Mouse (Mus musculus): ENCODE results near the gene Nsun2. TPM values are rescaled to one million over a fixed set of nuclear protein-coding genes. Genes with fewer than 3 reads are reported as not detected.
A peak's percentile ranks its signal among the peaks of the same experiment; 100 is the strongest.

Gene Nsun2
- polyA plus RNA-seq, 1 experiment from 2014 or later: 73.5 TPM

DNA sequence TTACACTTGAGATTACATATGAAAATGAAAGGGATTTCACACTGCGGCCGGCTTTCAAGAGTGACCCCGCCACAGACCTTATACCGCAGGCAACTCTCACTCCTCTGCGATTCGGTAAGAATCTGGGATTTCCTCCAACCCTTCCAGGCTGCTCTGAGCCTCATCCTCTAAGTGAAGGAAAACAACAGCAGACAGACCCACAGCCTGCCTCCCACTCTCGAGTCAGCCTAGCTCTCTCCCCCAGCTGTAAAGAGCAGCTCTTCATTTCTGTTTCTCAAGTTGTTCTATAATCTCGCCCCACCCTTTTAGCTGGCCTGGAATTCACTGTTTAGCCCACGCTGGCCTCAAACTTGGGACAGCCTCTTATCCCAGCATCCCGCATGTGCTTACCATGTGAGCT lies 8.2 kb downstream of the Nsun2 start:
- Histone ChIP-seq H3K4me2 (no peak overlapping the region), H3K9me3 (no peaks in the 10 kb centered on the region), H3K36me3 (no peaks in the 10 kb centered on the region), H3K9ac (no peak overlapping the region), H3K4me3 (no peak overlapping the region), H3K27ac (replicated peaks) (no peak overlapping the region), H3K27me3 (no peaks in the 10 kb centered on the region), H3K4me1 (replicated peaks) (peaks cover 29% of the 10 kb centered on the region)
- no peak for ATAC-seq (ENCODE audit: low FRiP score, low read depth)
- 78% methylated on average over 10 of the region's 10 CpGs for WGBS

DNA sequence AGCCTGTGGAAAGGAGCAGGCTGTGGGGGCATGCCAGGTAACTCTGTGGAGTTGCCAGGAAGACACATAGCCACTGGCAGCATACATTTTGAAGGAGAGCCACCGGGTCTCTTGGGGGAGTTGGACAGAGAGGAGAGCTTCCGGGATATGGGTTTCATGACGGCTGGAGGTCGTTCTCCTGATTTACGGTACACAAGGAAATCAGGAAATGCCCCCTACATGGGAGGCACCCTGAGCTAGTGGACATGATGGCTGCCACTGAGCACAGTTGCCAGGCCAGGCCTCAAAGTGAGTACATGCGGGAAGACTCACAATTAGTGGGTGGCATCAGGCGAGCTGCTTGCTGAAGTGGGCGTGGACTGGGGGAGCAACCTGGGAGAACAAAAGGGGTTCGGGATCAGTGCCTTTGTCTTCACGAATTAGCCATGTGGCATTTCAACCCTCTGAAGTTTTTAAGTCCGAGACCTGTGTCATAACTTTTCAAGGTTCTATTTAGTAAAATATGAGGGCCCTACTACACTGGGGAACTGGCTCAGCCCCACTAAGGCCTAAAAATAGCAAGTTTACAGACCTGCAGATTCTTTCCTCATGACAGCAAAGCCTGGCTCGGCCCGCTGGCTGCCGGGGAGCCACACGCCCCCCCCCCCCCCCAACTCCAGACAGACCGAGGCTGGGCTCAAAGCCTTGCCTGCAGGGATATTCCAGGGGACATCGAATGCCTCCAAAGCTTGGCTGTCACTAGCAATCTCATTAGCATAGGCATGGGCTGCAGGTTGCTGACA lies 9.2 kb downstream of the Nsun2 start:
- Histone ChIP-seq H3K9ac (no peak overlapping the region), H3K4me2 (no peak overlapping the region), H3K27me3 (no peaks in the 10 kb centered on the region), H3K4me1 (replicated peaks) (peaks cover 29% of the 10 kb centered on the region), H3K36me3 (no peaks in the 10 kb centered on the region), H3K4me3 (no peak overlapping the region), H3K9me3 (no peaks in the 10 kb centered on the region), H3K27ac (replicated peaks) (no peak overlapping the region)
- no peak for ATAC-seq (ENCODE audit: low FRiP score, low read depth)
- 37% methylated on average over 17 of the region's 17 CpGs for WGBS

DNA sequence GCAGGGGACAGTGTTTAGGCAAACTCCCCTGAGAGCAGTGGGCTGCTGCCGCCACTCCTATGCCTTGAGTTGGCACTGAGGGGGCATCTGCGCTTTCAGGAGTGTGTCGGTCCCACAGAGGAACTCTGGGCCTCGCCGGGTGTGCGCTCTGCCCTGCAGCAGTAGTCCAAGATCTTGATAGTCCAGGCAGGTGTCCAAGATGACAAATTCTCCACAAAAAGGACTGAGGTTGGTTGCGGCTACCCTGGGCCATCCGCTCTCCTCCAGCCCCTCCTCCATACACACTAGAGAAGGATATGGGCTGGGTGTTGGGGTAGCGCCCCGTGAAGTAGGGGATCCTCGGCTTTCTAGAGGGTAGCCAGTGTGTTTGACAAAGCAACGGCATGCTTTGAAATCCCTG lies 10.0 kb downstream of the Nsun2 start:
- Histone ChIP-seq H3K9ac (no peak overlapping the region), H3K4me2 (peak overlapping the region; percentile 41), H3K27me3 (no peaks in the 10 kb centered on the region), H3K36me3 (no peaks in the 10 kb centered on the region), H3K4me1 (replicated peaks) (peaks cover 26% of the 10 kb centered on the region), H3K9me3 (no peaks in the 10 kb centered on the region), H3K4me3 (no peak overlapping the region), H3K27ac (replicated peaks) (no peak overlapping the region)
- 29% methylated on average over 12 of the region's 12 CpGs for whole genome bisulfite sequencing
- ATAC-seq (ENCODE audit: low FRiP score, low read depth): peak; percentile 31; the same call in 1 of the 2 replicates

DNA sequence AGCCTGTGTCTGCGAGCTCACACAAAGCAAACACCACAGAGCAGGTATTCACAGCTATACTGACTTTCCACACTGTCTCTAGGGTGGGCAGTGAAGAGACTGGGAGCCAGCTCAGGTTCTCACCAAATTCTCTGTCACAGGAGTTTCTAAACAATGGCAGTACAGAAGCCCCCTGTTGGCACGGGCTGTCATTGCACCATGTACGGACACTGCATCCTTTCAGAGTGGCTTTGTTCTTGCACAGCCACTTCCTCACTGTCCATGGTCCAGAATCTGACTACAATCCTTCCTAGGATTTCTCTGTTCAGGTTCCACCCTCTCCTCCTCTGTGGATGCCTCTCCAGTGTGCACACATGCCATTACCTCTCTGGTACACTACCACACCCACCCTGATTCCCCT lies 11.5 kb downstream of the Nsun2 start:
- Histone ChIP-seq H3K36me3 (no peaks in the 10 kb centered on the region), H3K4me2 (no peak overlapping the region), H3K9me3 (no peaks in the 10 kb centered on the region), H3K4me3 (no peak overlapping the region), H3K4me1 (replicated peaks) (peaks cover 17% of the 10 kb centered on the region), H3K27ac (replicated peaks) (no peak overlapping the region), H3K9ac (no peak overlapping the region), H3K27me3 (no peaks in the 10 kb centered on the region)
- 21% methylated on average over 3 of the region's 3 CpGs for WGBS
- ATAC-seq (ENCODE audit: low FRiP score, low read depth): no peak

DNA sequence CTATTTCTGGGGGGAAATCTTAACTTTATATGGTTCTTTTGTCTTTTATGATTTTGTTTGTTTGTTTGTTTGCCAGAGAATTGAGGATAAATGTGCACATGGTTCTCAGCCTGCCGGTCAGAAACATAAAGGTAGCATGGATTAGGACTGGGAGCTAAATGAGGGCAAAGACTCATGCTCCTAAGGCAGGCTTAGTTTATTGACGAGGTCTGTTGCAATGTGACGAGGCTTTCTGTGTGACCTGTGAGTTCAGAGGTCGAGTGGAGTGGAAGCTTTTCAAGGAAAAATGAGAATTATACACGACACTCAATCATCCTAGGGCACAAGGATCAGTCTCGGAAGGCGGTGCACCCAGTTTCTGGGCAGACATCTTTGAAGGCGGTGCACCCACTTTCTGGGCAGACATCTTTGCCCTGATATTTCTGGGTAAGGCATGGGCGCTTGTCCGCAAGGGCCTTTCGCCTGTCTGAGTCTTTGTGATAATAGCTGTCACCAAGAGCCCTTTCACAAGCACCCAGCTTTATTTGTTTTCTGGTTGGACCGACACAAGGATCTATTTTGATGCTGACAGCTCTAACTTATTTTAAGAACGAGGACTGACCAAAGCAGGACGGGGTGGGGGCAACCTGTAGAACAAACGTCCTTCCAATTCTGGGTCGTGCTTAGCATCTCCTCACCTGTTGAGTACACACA lies 14.1 kb downstream of the Nsun2 start:
- H3K36me3 ChIP-seq: no peaks in the 10 kb centered on the region
- H3K27me3 ChIP-seq: no peaks in the 10 kb centered on the region
- H3K9ac ChIP-seq: no peak overlapping the region
- H3K4me3 ChIP-seq: no peak overlapping the region
- WGBS: 67% methylated on average over 16 of the region's 16 CpGs
- no peaks in the 10 kb centered on the region for H3K9me3 ChIP-seq
- ATAC-seq (ENCODE audit: low FRiP score, low read depth): no peak
- H3K27ac ChIP-seq (replicated peaks): no peak overlapping the region
- peaks cover 17% of the 10 kb centered on the region for H3K4me1 ChIP-seq (replicated peaks)
- no peak overlapping the region for H3K4me2 ChIP-seq

DNA sequence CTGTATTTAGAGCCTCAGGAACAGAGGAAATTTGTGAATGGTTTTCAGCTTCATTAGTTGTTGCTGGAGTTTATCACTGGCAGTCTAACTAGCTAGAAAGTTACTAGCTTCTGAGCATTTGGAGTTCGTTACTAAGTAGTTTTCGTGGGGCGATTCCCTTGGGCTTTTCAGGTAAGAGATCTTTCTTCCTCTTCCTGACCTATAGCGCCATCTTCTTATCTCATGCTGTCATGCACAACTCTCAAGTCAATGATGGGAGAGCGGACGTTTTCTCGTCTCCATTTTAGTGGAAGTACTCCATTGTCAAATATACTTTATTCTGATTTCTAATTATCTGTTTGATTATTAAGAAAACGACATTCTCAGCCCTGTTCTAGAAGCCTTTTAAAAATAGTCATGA lies 16.4 kb downstream of the Nsun2 start:
- no peaks in the 10 kb centered on the region for H3K36me3 ChIP-seq
- H3K27ac ChIP-seq (replicated peaks): no peak overlapping the region
- ATAC-seq (ENCODE audit: low FRiP score, low read depth): no peak
- no peaks in the 10 kb centered on the region for H3K9me3 ChIP-seq
- no peak overlapping the region for H3K4me3 ChIP-seq
- WGBS: 56% methylated on average over 8 of the region's 8 CpGs
- H3K4me2 ChIP-seq: no peak overlapping the region
- H3K9ac ChIP-seq: no peak overlapping the region
- no peaks in the 10 kb centered on the region for H3K27me3 ChIP-seq
- no peaks in the 10 kb centered on the region for H3K4me1 ChIP-seq (replicated peaks)

DNA sequence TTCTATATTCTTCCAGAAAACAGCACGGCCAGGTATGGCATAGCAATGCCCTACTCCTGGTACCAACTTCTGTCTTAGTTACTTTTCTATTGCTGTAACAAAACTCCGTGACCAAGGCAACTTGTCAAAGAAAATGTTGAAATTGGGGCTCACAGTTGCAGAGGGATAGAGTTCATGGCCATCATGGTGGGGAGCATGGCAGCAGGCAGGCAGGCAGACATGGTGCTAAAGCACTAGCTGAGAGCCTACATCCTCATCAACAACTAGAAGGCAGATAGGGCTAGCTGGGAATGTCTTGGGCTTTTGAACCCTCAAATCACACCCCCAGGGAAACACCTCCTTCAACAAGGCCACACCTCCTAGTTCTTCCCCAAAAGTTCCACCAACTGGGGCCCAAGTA lies 17.3 kb downstream of the Nsun2 start:
- no peaks in the 10 kb centered on the region for H3K27me3 ChIP-seq
- ATAC-seq (ENCODE audit: low FRiP score, low read depth): no peak
- H3K4me2 ChIP-seq: no peak overlapping the region
- H3K4me3 ChIP-seq: no peak overlapping the region
- no peak overlapping the region for H3K9ac ChIP-seq
- WGBS: 92% methylated on average over 2 of the region's 2 CpGs
- no peak overlapping the region for H3K27ac ChIP-seq (replicated peaks)
- no peaks in the 10 kb centered on the region for H3K36me3 ChIP-seq
- no peaks in the 10 kb centered on the region for H3K9me3 ChIP-seq
- no peaks in the 10 kb centered on the region for H3K4me1 ChIP-seq (replicated peaks)

DNA sequence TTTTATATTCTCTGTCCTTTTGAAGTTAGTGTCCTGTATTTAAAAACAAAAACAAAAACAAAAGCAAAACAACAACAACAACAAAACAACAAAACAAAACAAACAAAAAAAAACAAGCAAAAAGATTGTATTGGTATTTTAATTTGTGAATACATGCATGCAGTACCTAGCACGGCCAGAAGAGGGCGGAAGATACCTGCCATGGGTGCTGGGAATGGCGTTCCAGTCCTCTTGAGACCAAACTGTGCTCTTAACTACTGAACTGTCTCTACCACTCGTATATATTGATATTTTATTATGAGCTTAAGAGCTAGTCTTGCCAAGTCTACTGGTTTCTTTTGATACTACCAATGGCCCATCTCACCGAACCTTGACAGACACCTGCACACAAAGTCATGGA lies 19.5 kb downstream of the Nsun2 start:
- H3K4me3 ChIP-seq: no peak overlapping the region
- 25% methylated on average over 5 of the region's 5 CpGs for WGBS
- no peak for ATAC-seq (ENCODE audit: low FRiP score, low read depth)
- H3K4me2 ChIP-seq: no peak overlapping the region
- H3K27ac ChIP-seq (replicated peaks): no peak overlapping the region
- no peaks in the 10 kb centered on the region for H3K36me3 ChIP-seq
- H3K9ac ChIP-seq: no peak overlapping the region
- no peaks in the 10 kb centered on the region for H3K4me1 ChIP-seq (replicated peaks)
- H3K9me3 ChIP-seq: no peaks in the 10 kb centered on the region
- no peaks in the 10 kb centered on the region for H3K27me3 ChIP-seq

DNA sequence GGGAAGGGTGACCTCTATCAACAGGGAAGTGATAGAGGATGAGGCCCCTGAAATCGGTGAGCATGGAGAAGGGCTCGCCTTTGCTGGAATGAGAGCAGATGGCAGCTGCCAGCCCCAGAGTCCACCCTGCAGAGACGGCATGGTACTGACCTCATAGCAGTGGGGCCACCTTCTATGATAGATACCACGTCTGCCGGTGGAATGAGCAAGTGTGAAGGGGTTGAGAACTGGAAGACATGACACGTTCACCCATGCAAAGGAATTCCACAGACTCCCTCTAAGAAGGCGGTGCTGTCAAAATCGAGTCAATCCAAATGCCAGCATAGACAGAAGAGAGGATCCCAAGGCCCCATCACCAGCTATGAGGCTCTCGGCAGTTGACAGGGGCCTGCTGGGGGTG lies 20.7 kb downstream of the Nsun2 start:
- ATAC-seq (ENCODE audit: low FRiP score, low read depth): no peak
- Histone ChIP-seq H3K4me2 (no peak overlapping the region), H3K27me3 (no peaks in the 10 kb centered on the region), H3K9me3 (no peaks in the 10 kb centered on the region), H3K36me3 (no peaks in the 10 kb centered on the region), H3K4me3 (no peak overlapping the region), H3K9ac (no peak overlapping the region), H3K4me1 (replicated peaks) (peaks cover 4% of the 10 kb centered on the region), H3K27ac (replicated peaks) (no peak overlapping the region)
- WGBS: 80% methylated on average over 9 of the region's 9 CpGs

DNA sequence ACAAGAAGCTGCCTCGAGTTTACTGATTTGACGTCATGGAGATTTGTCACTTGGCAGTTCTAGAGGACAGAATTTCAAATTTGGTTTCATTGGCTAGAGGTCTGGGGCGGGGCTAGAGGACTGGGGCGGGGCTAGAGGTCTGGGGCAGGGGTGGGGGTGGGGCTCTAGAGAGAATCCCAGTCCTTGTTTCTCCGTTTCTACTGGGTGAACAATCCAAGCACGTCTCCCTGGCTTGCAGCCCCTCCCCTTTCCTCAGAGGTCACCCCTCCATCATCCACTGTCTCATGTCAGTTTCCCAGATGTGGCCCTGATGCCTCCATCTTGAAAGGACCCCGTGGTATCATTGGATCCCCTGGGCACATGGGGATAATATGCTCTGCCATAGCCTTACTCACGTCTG lies 21.5 kb downstream of the Nsun2 start:
- Histone ChIP-seq H3K36me3 (no peaks in the 10 kb centered on the region), H3K27ac (replicated peaks) (no peak overlapping the region), H3K4me3 (no peak overlapping the region), H3K4me2 (no peak overlapping the region), H3K9ac (no peak overlapping the region), H3K4me1 (replicated peaks) (peaks cover 7% of the 10 kb centered on the region), H3K27me3 (no peaks in the 10 kb centered on the region), H3K9me3 (no peaks in the 10 kb centered on the region)
- 28% methylated on average over 8 of the region's 8 CpGs for WGBS
- no peak for ATAC-seq (ENCODE audit: low FRiP score, low read depth)

DNA sequence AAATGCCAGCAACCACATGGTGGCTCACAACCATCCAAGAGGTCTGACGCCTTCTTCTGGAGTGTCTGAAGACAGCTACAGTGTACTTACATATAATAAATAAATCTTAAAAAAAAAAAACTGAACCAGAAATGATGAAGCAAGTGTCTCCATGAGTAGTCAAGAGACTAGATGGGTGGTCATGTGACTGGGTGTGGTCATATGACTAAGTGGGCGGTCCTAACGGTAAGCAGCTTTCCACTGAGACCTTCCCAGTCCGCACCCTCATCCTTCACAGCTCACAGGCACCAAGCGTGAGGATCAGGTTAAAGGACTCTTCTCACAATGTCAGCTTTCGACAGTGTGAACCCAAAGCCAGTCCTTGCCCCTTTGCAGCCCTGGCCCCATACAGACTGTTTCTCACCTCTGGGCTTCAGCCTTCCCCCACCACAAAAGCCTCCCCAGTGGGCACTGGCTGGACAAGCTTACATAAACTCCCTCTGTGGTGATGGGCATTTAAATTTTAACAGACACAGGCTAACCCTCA lies 22.5 kb downstream of the Nsun2 start:
- Histone ChIP-seq H3K9ac (no peak overlapping the region), H3K36me3 (no peaks in the 10 kb centered on the region), H3K27me3 (no peaks in the 10 kb centered on the region), H3K9me3 (no peaks in the 10 kb centered on the region), H3K4me3 (no peak overlapping the region), H3K4me1 (replicated peaks) (peaks cover 7% of the 10 kb centered on the region), H3K27ac (replicated peaks) (no peak overlapping the region), H3K4me2 (no peak overlapping the region)
- ATAC-seq (ENCODE audit: low FRiP score, low read depth): no peak
- 85% methylated on average over 6 of the region's 6 CpGs for WGBS

DNA sequence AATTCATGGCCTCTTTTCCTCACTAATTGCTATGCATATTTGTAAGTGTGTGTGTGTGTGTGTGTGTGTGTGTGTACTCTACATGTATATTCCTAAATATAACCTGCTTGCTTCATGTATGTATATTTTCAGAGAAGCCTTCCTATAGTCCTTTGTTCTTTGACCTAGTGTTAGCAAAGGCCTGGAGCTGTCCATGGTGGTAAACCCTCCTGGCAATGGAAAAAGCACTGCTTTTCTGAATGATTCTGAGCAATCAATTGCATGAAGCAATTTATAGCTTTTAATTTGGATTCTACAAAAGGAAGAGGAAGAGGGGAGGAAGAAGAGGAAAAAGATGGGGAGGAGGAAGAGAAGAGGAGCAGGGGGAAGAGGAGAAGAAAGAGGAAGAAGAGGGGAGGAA lies 23.2 kb downstream of the Nsun2 start:
- no peak for ATAC-seq (ENCODE audit: low FRiP score, low read depth)
- H3K4me1 ChIP-seq (replicated peaks): peaks cover 7% of the 10 kb centered on the region
- H3K4me3 ChIP-seq: no peak overlapping the region
- no peak overlapping the region for H3K9ac ChIP-seq
- H3K27me3 ChIP-seq: no peaks in the 10 kb centered on the region
- no peaks in the 10 kb centered on the region for H3K9me3 ChIP-seq
- no peak overlapping the region for H3K4me2 ChIP-seq
- no peaks in the 10 kb centered on the region for H3K36me3 ChIP-seq
- H3K27ac ChIP-seq (replicated peaks): no peak overlapping the region

Measured in hindbrain, embryonic 15.5 days (tissue).